Mouse (Mus musculus) heart, embryonic 14.5 days (tissue): ENCODE data around the gene Met. TPM values are rescaled to one million over a fixed set of nuclear protein-coding genes. Genes with fewer than 3 reads are reported as not detected.

Source experiments
- ATAC-seq: fragments of 200-750 bp; cut with Nextera tagmentation; 2 replicates; pipeline ENCODE4 v1.8.0; 2017; ENCODE audit warnings: low read depth, moderate TSS enrichment; ENCODE audit not compliant: insufficient number of reproducible peaks, insufficient read depth, low FRiP score
- H3K27ac ChIP-seq, 2 experiments: fragments of 200-500 bp in 1 of 2; fragments of 300-500 bp in 1 of 2; sonication (generic) in 1 of 2; replicated peaks in 1 of 2; 2 replicates each; pipeline ENCODE4 v1.5.1; 2012 to 2014; ENCODE audit warnings: low read depth in 2 of 2, low read length in 2 of 2, control low read depth in 1 of 2, mild to moderate bottlenecking in 1 of 2, mixed read lengths in 1 of 2; ENCODE audit not compliant: control insufficient read depth in 1 of 2, insufficient read depth in 1 of 2
- H3K27me3 ChIP-seq: fragments of 300-500 bp; sonication (generic); 2 replicates; pipeline ENCODE4 v1.6.1; 2014; ENCODE audit warnings: mild to moderate bottlenecking, low read length, control low read depth; ENCODE audit not compliant: control insufficient read depth, insufficient read depth
- H3K36me3 ChIP-seq: fragments of 300-500 bp; sonication (generic); 2 replicates; pipeline ENCODE4 v1.6.1; 2014; ENCODE audit warnings: mild to moderate bottlenecking, control low read depth, low read length, mixed read lengths; ENCODE audit not compliant: control insufficient read depth, insufficient read depth
- H3K4me1 ChIP-seq, 2 experiments: fragments of 200-500 bp in 1 of 2; fragments of 300-500 bp in 1 of 2; sonication (generic) in 1 of 2; 2 replicates each; pipeline ENCODE4 v1.6.1; 2012 to 2014; ENCODE audit warnings: low read length in 2 of 2, control low read depth in 1 of 2, mixed read lengths in 1 of 2; ENCODE audit not compliant: control insufficient read depth in 2 of 2, insufficient read depth in 2 of 2
- H3K4me2 ChIP-seq: fragments of 300-500 bp; sonication (generic); 2 replicates; pipeline ENCODE4 v1.6.1; 2014; ENCODE audit warnings: mild to moderate bottlenecking, low read length
- H3K4me3 ChIP-seq, 2 experiments: fragments of 200-500 bp in 1 of 2; fragments of 300-500 bp in 1 of 2; sonication (generic) in 1 of 2; 2 replicates each; pipeline ENCODE4 v1.5.1; 2012 to 2014; ENCODE audit warnings: low read length in 2 of 2, mild to moderate bottlenecking in 2 of 2, control low read depth in 1 of 2, low read depth in 1 of 2, moderate library complexity in 1 of 2; ENCODE audit not compliant: control insufficient read depth in 1 of 2, insufficient read depth in 1 of 2
- H3K9ac ChIP-seq: fragments of 300-500 bp; sonication (generic); 2 replicates; pipeline ENCODE4 v1.6.1; 2014; ENCODE audit warnings: mild to moderate bottlenecking, low read length
- H3K9me3 ChIP-seq: fragments of 300-500 bp; sonication (generic); 2 replicates; pipeline ENCODE4 v1.6.1; 2016; ENCODE audit warnings: low read length, control low read depth; ENCODE audit not compliant: control insufficient read depth
- WGBS: fragments of 180-500 bp; shearing (Covaris S2); extraction: QIAGEN DNeasy Blood & Tissue Kit; methylation state at CpG from one replicate; pipeline ENCODE4 v1.1.7; 2014; 5-methylcytosine and 5-hydroxymethylcytosine counted together
- polyA plus RNA-seq: library from polyadenylated mRNA; unstranded; fragments of >200 nt; fragmentation: Nextera tagmentation; extraction: Ambion mirVana; gene quantifications from 2 replicates; pipeline ENCODE4 v1.2.1, GENCODE M21; 2014

Gene Met
- polyA plus RNA-seq, 1 experiment from 2014 or later = 3.2 TPM

DNA sequence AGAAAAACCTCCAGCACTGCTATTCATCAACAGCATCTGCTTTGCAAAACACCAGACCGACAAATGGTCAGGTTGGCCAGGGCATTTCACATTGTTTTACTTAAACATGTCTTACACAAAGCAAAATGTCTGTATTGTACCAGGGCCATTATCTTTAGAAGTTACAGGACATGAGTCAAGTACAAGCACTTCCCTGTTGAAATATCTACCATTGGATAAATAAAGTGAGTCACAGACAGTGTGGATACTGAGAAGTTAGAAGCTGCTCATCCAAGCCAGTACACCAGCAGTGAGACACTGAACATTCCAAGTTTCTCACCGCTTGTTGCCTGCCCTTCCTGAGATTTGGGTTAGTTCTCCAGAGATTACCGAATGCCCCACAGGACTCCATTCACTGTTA is 86.0 kb downstream of the Met start:
- H3K4me2 ChIP-seq = no peak overlapping the region
- no peaks in the 10 kb centered on the region for H3K27me3 ChIP-seq
- H3K36me3 ChIP-seq = no peaks in the 10 kb centered on the region
- no peak overlapping the region for H3K27ac ChIP-seq
- no peak for ATAC-seq
- WGBS = 58% methylated on average over 3 of the region's 3 CpGs
- H3K4me3 ChIP-seq = no peak overlapping the region
- H3K9me3 ChIP-seq = no peaks in the 10 kb centered on the region
- H3K4me1 ChIP-seq = peaks cover 8 to 22% of the 10 kb centered on the region in 2 experiments
- H3K9ac ChIP-seq = no peak overlapping the region

DNA sequence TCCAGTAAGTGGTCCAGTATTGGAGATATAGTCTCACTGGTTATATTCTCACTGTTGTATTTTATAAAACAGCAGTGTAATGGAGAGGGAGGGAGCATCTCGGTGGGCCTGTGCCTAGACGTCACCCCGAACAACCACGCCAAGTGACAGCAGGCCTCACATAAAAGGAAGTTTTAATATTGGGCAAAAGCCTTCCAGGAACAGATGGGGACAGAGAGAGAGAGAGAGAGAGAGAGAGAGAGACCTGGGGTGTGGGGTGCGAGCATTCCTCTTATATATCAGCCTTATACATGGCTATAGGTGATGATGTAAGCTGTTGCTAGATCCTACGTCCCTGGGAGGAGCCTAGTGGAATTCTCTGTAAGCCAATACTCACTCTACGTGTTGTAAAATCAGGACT is 90.7 kb downstream of the Met start:
- H3K36me3 ChIP-seq = no peaks in the 10 kb centered on the region
- no peak overlapping the region for H3K9ac ChIP-seq
- no peak overlapping the region for H3K27ac ChIP-seq
- 85% methylated on average over 7 of the region's 7 CpGs for whole genome bisulfite sequencing
- no peak overlapping the region for H3K4me3 ChIP-seq
- H3K9me3 ChIP-seq = no peaks in the 10 kb centered on the region
- no peak for ATAC-seq
- H3K27me3 ChIP-seq = no peaks in the 10 kb centered on the region
- no peak overlapping the region for H3K4me2 ChIP-seq
- H3K4me1 ChIP-seq = peaks cover 2 to 7% of the 10 kb centered on the region in 2 experiments; a peak in 3 of 4 replicates

GRCm38 (mm10) chr6:17554757-17555156 is 91.2 kb downstream of the Met start:
- Histone ChIP-seq H3K4me3 (no peak overlapping the region), H3K9ac (no peak overlapping the region), H3K27ac (no peak overlapping the region), H3K4me2 (no peak overlapping the region), H3K36me3 (no peaks in the 10 kb centered on the region), H3K4me1 (peaks cover 2 to 7% of the 10 kb centered on the region in 2 experiments; a peak in 3 of 4 replicates), H3K9me3 (no peaks in the 10 kb centered on the region), H3K27me3 (no peaks in the 10 kb centered on the region)
- 57% methylated on average over 3 of the region's 3 CpGs for WGBS
- ATAC-seq = no peak

- 83% methylated on average over 7 of the region's 7 CpGs for WGBS
- no peak for ATAC-seq
- H3K27me3 ChIP-seq = no peaks in the 10 kb centered on the region
- no peaks in the 10 kb centered on the region for H3K9me3 ChIP-seq
- H3K4me2 ChIP-seq = no peak overlapping the region
- H3K27ac ChIP-seq = no peak overlapping the region
- no peak overlapping the region for H3K9ac ChIP-seq
- H3K36me3 ChIP-seq = no peaks in the 10 kb centered on the region
- no peak overlapping the region for H3K4me3 ChIP-seq
- H3K4me1 ChIP-seq = peaks cover 0 to 7% of the 10 kb centered on the region in 2 experiments; a peak in 2 of 4 replicates
Observed at GRCm38 (mm10) chr6:17555719-17556118, 92.1 kb downstream of the Met start.

GRCm38 (mm10) chr6:17559657-17560056 is 96.1 kb downstream of the Met start:
- Histone ChIP-seq H3K27ac (no peak overlapping the region), H3K36me3 (no peaks in the 10 kb centered on the region), H3K4me1 (peaks cover 0 to 2% of the 10 kb centered on the region in 2 experiments; a peak in 1 of 4 replicates), H3K4me2 (no peak overlapping the region), H3K9ac (no peak overlapping the region), H3K9me3 (no peaks in the 10 kb centered on the region), H3K4me3 (no peak overlapping the region), H3K27me3 (no peaks in the 10 kb centered on the region)
- ATAC-seq = no peak
- 83% methylated on average over 4 of the region's 4 CpGs for WGBS

GRCm38 (mm10) chr6:17561347-17561746 is 97.7 kb downstream of the Met start:
- no peak for ATAC-seq
- H3K27ac ChIP-seq = no peak overlapping the region

GRCm38 (mm10) chr6:17561886-17562285 is 98.3 kb downstream of the Met start:
- no peak overlapping the region for H3K4me2 ChIP-seq
- no peaks in the 10 kb centered on the region for H3K27me3 ChIP-seq
- no peak overlapping the region for H3K9ac ChIP-seq
- no peaks in the 10 kb centered on the region for H3K36me3 ChIP-seq
- no peak overlapping the region for H3K4me3 ChIP-seq
- WGBS = 73% methylated on average over 3 of the region's 3 CpGs
- H3K27ac ChIP-seq = no peak overlapping the region
- H3K4me1 ChIP-seq = peaks cover 0 to 2% of the 10 kb centered on the region in 2 experiments; a peak in 1 of 4 replicates
- no peak for ATAC-seq
- no peaks in the 10 kb centered on the region for H3K9me3 ChIP-seq

More at GRCm38 (mm10) chr6:17561347-17561746, 97.7 kb downstream of the Met start:
- no peak overlapping the region for H3K4me3 ChIP-seq
- 54% methylated on average over 2 of the region's 2 CpGs for WGBS
- peaks cover 0 to 2% of the 10 kb centered on the region in 2 experiments; a peak in 1 of 4 replicates for H3K4me1 ChIP-seq
- no peak overlapping the region for H3K9ac ChIP-seq
- H3K9me3 ChIP-seq = no peaks in the 10 kb centered on the region
- no peaks in the 10 kb centered on the region for H3K36me3 ChIP-seq
- H3K4me2 ChIP-seq = no peak overlapping the region
- no peaks in the 10 kb centered on the region for H3K27me3 ChIP-seq

DNA sequence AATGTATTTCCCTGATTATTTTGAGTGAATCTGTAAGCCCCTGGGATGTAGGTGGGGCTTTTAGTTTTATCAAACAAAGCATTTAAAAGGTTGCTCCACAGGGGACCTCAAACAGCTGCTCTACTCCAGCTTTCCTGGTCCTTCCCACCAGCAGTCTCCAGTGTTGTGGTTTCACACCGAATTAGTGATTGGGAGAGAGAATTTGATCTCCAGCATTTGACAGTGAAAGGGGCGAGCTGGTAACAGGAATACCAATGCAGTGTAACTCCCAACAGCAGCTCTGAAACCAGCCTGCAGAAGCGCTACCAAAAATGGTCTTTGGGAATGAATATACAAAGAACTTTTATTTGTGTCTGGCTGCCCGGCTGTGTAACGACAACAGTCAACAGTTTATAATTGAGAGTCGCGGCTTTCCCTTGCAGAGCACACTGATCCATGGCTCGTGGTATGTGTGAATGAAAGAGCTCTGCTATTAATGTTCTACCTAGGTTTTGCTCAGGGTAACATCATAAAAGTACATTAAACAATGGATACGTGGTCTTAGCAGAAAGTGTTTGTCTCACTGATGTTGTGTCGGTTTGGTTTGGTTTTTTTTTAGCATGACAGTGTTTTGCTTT is 99.0 kb downstream of the Met start:
- Histone ChIP-seq H3K36me3 (no peaks in the 10 kb centered on the region), H3K27ac (no peak overlapping the region), H3K4me2 (no peak overlapping the region), H3K4me1 (peaks cover 0 to 2% of the 10 kb centered on the region in 2 experiments; a peak in 1 of 4 replicates), H3K9ac (no peak overlapping the region), H3K27me3 (no peaks in the 10 kb centered on the region), H3K9me3 (no peaks in the 10 kb centered on the region), H3K4me3 (no peak overlapping the region)
- ATAC-seq = no peak
- 24% methylated on average over 10 of the region's 10 CpGs for WGBS
